In the genomic region with DNA sequence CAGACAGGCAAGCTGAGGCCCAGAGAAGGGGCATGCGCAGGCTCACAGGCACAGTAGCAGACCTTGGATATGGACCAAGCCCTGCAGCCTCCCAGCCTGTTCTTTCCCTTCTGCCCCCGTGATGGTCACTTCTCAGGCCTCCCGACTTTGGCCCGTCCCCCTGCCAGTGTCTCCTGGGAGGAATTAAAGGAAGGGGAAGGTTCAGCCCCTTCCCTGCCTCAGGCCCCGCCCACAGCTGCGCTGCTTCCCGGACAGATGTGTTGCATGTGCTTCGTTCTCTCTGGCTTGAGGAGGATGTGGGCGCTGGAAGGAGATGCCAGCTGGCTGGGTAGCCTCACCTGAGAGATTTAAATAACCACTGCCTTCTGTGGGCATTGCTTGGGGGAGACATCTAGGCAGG, we compare ENCODE assay signal across 14 mouse cellular contexts. TPM values are rescaled to one million over a fixed set of nuclear protein-coding genes. Genes with fewer than 3 reads are reported as not detected.
DNase-seq lines count a peak whose midpoint lies in the region; ATAC-seq lines count a peak whose summit lies in the region.
"Had no signal": no experiment of that assay in that cellular context is flagged by ENCODE, and none has a peak within 500 bp of the region (broad histone marks: within the 10 kb centered on the region; RNA-seq: fewer than 3 reads in every experiment).

No protein-coding gene starts in this region.

- no peaks in the 10 kb centered on the region for H3K9me3 ChIP-seq in liver, embryonic 12.5 days (replicated peaks)
- H3K9me3 ChIP-seq: embryonic facial prominence, embryonic 15.5 days had no signal

- H3K9ac ChIP-seq in liver, embryonic 12.5 days = no peak overlapping the region
- H3K9ac ChIP-seq: embryonic facial prominence, embryonic 15.5 days had no signal

- H3K27me3 ChIP-seq in liver, embryonic 12.5 days (replicated peaks) = peaks cover 100% of the 10 kb centered on the region

- H3K27ac ChIP-seq in liver, embryonic 12.5 days = no peak overlapping the region
- H3K27ac ChIP-seq: embryonic facial prominence, embryonic 15.5 days had no signal

- no peak overlapping the region for H3K4me3 ChIP-seq in liver, embryonic 12.5 days
- H3K4me3 ChIP-seq: embryonic facial prominence, embryonic 15.5 days had no signal

- ATAC-seq in granulocyte monocyte progenitor cell, adult 5-6 weeks (replicated peaks; ENCODE audit: poor library complexity, severe bottlenecking) = 0 out of 2 replicates have a peak, but pooled peaks have one; percentile 20
- ATAC-seq in liver, embryonic 12.5 days = no peak
- ATAC-seq: intestine, postnatal 0 days had no signal

- peaks cover 32% of the 10 kb centered on the region for H3K4me1 ChIP-seq in liver, embryonic 12.5 days

- no peaks in the 10 kb centered on the region for H3K36me3 ChIP-seq in liver, embryonic 12.5 days
- H3K36me3 ChIP-seq: embryonic facial prominence, embryonic 15.5 days had no signal

- peak; percentile 29 for DNase-seq in gastrocnemius, adult 18-20 months (ENCODE audit: low spot score)
- DNase-seq in gastrocnemius, postnatal 4 days (ENCODE audit: low spot score in 2 of 2) = no peak
- peak; percentile 60 for DNase-seq in lung, postnatal 10 days
- no peak for DNase-seq in lung, postnatal 36 days
- peak; percentile 8 to 20 for DNase-seq in thymus, postnatal 10 days (ENCODE audit: low spot score in 2 of 2)
- DNase-seq in left cerebral cortex, adult 11 months (ENCODE audit: low spot score) = no peak
- DNase-seq: B cell, adult 2 months; liver had no signal

- 12% methylated on average over 9 of the region's 9 CpGs for WGBS in liver, embryonic 12.5 days (ENCODE audit: insufficient replicate concordance)

- no peak overlapping the region for H3K4me2 ChIP-seq in liver, embryonic 12.5 days
- H3K4me2 ChIP-seq: embryonic facial prominence, embryonic 15.5 days; midbrain, embryonic 11.5 days had no signal

RNA-seq across cellular contexts. Expression of gene Kdelr3, which starts 2.3 kb away (rescaled TPM):
- 1 to 10 TPM; 1.3 to 2.0 TPM for total RNA-seq in gastrocnemius, adult 18-20 months (2021)
- total RNA-seq in gastrocnemius, postnatal 4 days (2021) = 10 to 100 TPM; 49.1 to 55.1 TPM
- total RNA-seq in granulocyte monocyte progenitor cell, adult 5-6 weeks (2014; fragmentation: Nextera tagmentation) = 0.38 TPM in 1 of 2 replicates, not detected in the other
- 0.56 TPM in 1 of 2 replicates, not detected in the other for total RNA-seq in granulocyte monocyte progenitor cell, adult 5-6 weeks (2017)
- polyA plus RNA-seq in liver, embryonic 12.5 days (2016; fragmentation: Nextera tagmentation; extraction: Ambion mirVana) = 8.4 and 10.7 TPM in 2 replicates

RNA-seq across cellular contexts. Expression of gene Kcnj4, which starts 8.9 kb away (rescaled TPM):
- total RNA-seq in gastrocnemius, adult 18-20 months (2021) = not detected
- under 1 TPM in 1 of 2 experiments, not detected in 1; 0.13 TPM for total RNA-seq in gastrocnemius, postnatal 4 days (2021)
- total RNA-seq in granulocyte monocyte progenitor cell, adult 5-6 weeks (2014; fragmentation: Nextera tagmentation) = not detected in 2 replicates
- not detected in 2 replicates for total RNA-seq in granulocyte monocyte progenitor cell, adult 5-6 weeks (2017)
- not detected in 2 replicates for polyA plus RNA-seq in liver, embryonic 12.5 days (2016; fragmentation: Nextera tagmentation; extraction: Ambion mirVana)
- polyA plus RNA-seq: gonadal fat pad, adult 2 months; intestine, postnatal 0 days; midbrain, embryonic 11.5 days had no signal

RNA-seq across cellular contexts. Expression of gene Ddx17, which starts 32.6 kb away (rescaled TPM):
- 10 to 100 TPM; 52.5 to 75.6 TPM for total RNA-seq in gastrocnemius, adult 18-20 months (2021)
- total RNA-seq in gastrocnemius, postnatal 4 days (2021) = 100 to 1,000 TPM; 210 to 254 TPM
- 159 and 203 TPM in 2 replicates for total RNA-seq in granulocyte monocyte progenitor cell, adult 5-6 weeks (2014; fragmentation: Nextera tagmentation)
- 124 and 142 TPM in 2 replicates for total RNA-seq in granulocyte monocyte progenitor cell, adult 5-6 weeks (2017)
- 18.6 and 19.9 TPM in 2 replicates for polyA plus RNA-seq in liver, embryonic 12.5 days (2016; fragmentation: Nextera tagmentation; extraction: Ambion mirVana)

RNA-seq across cellular contexts. Expression of gene Csnk1e, which starts 58.6 kb away (rescaled TPM):
- 10 to 100 TPM; 45.4 to 48.0 TPM for total RNA-seq in gastrocnemius, adult 18-20 months (2021)
- 10 to 100 TPM; 81.1 to 89.2 TPM for total RNA-seq in gastrocnemius, postnatal 4 days (2021)
- 63.6 and 79.1 TPM in 2 replicates for total RNA-seq in granulocyte monocyte progenitor cell, adult 5-6 weeks (2014; fragmentation: Nextera tagmentation)
- 31.3 and 31.6 TPM in 2 replicates for total RNA-seq in granulocyte monocyte progenitor cell, adult 5-6 weeks (2017)
- polyA plus RNA-seq in liver, embryonic 12.5 days (2016; fragmentation: Nextera tagmentation; extraction: Ambion mirVana) = 24.1 and 24.7 TPM in 2 replicates

Comparison
In these comparisons a context has a peak if more than half of its experiments do, and no peak if none do; other contexts are left out.
1. DNase-seq: peak in gastrocnemius, adult 18-20 months (single experiment), lung, postnatal 10 days (single experiment) and thymus, postnatal 10 days (2 of 2); none in gastrocnemius, postnatal 4 days (0 of 2), lung, postnatal 36 days (single experiment) and left cerebral cortex, adult 11 months (single experiment).
2. RNA of gene Kdelr3, which starts 2.3 kb away (total RNA-seq): 49.1 to 55.1 TPM in gastrocnemius, postnatal 4 days; 1.3 to 2.0 TPM in gastrocnemius, adult 18-20 months and 0.38 to 0.56 TPM in granulocyte monocyte progenitor cell, adult 5-6 weeks; every median in the first group is over 10 times any median in the second.